Mouse (Mus musculus) limb, embryonic 13.5 days (tissue): Measurements from ENCODE around the gene Gm20388. TPM values are rescaled to one million over a fixed set of nuclear protein-coding genes. Genes with fewer than 3 reads are reported as not detected.

Experiments
- ATAC-seq: fragments of 200-750 bp; cut with Nextera tagmentation; 2 replicates; pipeline ENCODE4 v1.8.0; 2017; ENCODE audit warnings: low read depth, moderate number of reproducible peaks, moderate TSS enrichment; ENCODE audit not compliant: low FRiP score
- H3K27ac ChIP-seq: fragments of 300-500 bp; sonication (generic); 2 replicates; pipeline ENCODE4 v1.5.1; 2015; ENCODE audit warnings: inconsistent platforms, mild to moderate bottlenecking, moderate library complexity
- H3K27me3 ChIP-seq: fragments of 300-500 bp; sonication (generic); 2 replicates; pipeline ENCODE4 v1.6.1; 2015; ENCODE audit warnings: mild to moderate bottlenecking, inconsistent platforms
- H3K36me3 ChIP-seq: fragments of 300-500 bp; sonication (generic); 2 replicates; pipeline ENCODE4 v1.6.1; 2015; ENCODE audit warnings: inconsistent platforms, mild to moderate bottlenecking, moderate library complexity
- H3K4me1 ChIP-seq: fragments of 300-500 bp; sonication (generic); 2 replicates; pipeline ENCODE4 v1.6.1; 2015; ENCODE audit warnings: inconsistent platforms
- H3K4me2 ChIP-seq: fragments of 300-500 bp; sonication (generic); replicated peaks from 2 replicates; pipeline ENCODE4 v1.6.1; 2015; ENCODE audit warnings: inconsistent platforms, mild to moderate bottlenecking, moderate library complexity
- H3K4me3 ChIP-seq: fragments of 300-500 bp; sonication (generic); 2 replicates; pipeline ENCODE4 v1.5.1; 2015; ENCODE audit warnings: moderate library complexity, mild to moderate bottlenecking, inconsistent platforms
- H3K9ac ChIP-seq: fragments of 300-500 bp; sonication (generic); 2 replicates; pipeline ENCODE4 v1.6.1; 2015; ENCODE audit warnings: mild to moderate bottlenecking, inconsistent platforms
- H3K9me3 ChIP-seq: fragments of 300-500 bp; sonication (generic); 2 replicates; pipeline ENCODE4 v1.6.1; 2016; ENCODE audit warnings: inconsistent platforms
- WGBS: fragments of 180-500 bp; shearing (Covaris S2); methylation state at CpG from one replicate; pipeline ENCODE4 v1.1.7; 2015; 5-methylcytosine and 5-hydroxymethylcytosine counted together
- polyA plus RNA-seq: library from polyadenylated mRNA; unstranded; fragments of >200 nt; fragmentation: Nextera tagmentation; extraction: Ambion mirVana; gene quantifications from 2 replicates; pipeline ENCODE4 v1.2.1, GENCODE M21; 2015

Gene Gm20388
- polyA plus RNA-seq, 1 experiment from 2014 or later, result 7.1 TPM

DNA sequence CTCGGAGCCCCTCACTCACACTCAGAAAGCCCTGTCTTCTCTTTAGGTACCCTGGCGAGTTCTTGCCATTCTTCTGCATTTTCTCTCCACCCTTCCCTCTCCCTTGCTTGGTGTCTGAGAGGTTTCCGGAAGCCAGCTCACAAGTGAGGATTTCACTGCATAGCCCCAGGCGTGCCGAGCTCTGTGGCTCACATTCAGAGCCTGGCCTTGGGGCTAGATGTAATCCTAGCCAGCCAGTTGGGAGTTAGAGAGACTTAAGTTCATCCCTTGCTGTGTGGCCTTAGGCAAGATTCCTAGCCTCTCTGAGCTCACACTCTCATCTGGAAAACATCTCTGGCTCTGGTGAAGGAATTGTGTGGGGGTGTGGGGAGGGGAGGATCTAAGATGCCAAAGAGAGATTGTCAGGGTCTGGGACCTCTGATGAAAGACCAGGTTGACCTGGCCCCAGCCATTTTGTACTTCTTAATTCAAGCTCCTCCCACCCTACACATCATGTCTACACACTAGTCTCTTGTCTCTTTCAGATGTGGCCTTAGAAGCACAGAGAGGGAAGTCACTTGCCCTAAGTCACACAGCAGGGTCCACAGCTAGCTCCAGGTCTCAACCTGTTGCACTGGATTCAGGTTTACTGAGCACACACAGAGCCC lies 426.4 kb downstream of the Gm20388 start:
- WGBS, result 49% methylated on average over 5 of the region's 5 CpGs
- no peak overlapping the region for H3K27ac ChIP-seq

DNA sequence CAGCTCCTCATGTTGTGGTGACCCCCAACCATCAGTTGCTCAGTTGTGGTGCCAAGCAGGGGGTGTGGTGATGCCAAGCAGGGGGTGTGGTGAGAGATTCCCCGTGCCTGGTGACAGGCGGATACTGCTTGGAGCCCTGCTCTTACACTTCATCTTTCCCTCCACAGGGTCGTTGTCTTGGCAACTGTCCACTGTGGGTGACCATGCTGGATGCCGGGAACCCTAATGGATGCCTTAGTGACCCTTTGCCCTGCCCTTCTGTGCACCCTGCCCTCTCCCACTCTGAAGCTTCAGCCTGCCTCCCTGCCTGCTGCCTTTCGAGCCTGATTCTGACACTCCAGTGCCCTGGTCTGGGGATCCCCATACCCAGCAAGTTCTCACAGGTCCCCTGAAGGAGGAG lies 427.0 kb downstream of the Gm20388 start:
- peaks cover 59% of the 10 kb centered on the region for H3K4me1 ChIP-seq
- H3K9me3 ChIP-seq, result no peaks in the 10 kb centered on the region
- H3K9ac ChIP-seq, result no peak overlapping the region
- 62% methylated on average over 5 of the region's 5 CpGs for WGBS
- peaks cover 9% of the 10 kb centered on the region for H3K36me3 ChIP-seq
- H3K4me3 ChIP-seq, result no peak overlapping the region
- H3K27ac ChIP-seq, result no peak overlapping the region
- no peaks in the 10 kb centered on the region for H3K27me3 ChIP-seq
- no peak overlapping the region for H3K4me2 ChIP-seq
- no peak for ATAC-seq

More for the DNA sequence above, 426.4 kb downstream of the Gm20388 start:
- Histone ChIP-seq H3K27me3 (no peaks in the 10 kb centered on the region), H3K36me3 (peaks cover 9% of the 10 kb centered on the region), H3K9ac (no peak overlapping the region), H3K4me3 (no peak overlapping the region), H3K9me3 (no peaks in the 10 kb centered on the region), H3K4me2 (no peak overlapping the region), H3K4me1 (peaks cover 59% of the 10 kb centered on the region)
- no peak for ATAC-seq

DNA sequence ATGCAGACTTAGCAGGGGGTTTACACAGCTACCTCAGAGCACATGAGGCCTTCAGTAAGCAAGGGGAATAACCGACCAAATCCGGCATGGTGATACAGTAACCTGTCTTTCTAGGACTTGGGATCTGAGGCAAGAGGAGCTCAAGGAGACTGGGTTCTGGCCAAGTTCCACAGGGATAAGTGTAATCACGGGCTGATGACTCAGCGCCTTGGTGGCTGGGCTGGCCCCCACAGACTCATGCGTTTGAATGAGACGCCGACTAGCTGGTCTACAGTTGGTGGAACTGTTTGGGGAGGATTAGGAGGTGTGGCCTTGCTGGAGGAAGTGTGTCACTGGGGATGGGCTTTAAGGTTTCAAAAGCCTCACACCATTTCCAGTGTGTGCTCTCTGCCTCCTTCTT lies 428.0 kb downstream of the Gm20388 start:
- WGBS, result 96% methylated on average over 7 of the region's 7 CpGs
- no peak overlapping the region for H3K4me2 ChIP-seq
- H3K27me3 ChIP-seq, result no peaks in the 10 kb centered on the region
- ATAC-seq, result no peak
- H3K36me3 ChIP-seq, result peaks cover 9% of the 10 kb centered on the region
- peaks cover 64% of the 10 kb centered on the region for H3K4me1 ChIP-seq
- no peak overlapping the region for H3K27ac ChIP-seq
- no peak overlapping the region for H3K4me3 ChIP-seq
- no peak overlapping the region for H3K9ac ChIP-seq
- no peaks in the 10 kb centered on the region for H3K9me3 ChIP-seq

DNA sequence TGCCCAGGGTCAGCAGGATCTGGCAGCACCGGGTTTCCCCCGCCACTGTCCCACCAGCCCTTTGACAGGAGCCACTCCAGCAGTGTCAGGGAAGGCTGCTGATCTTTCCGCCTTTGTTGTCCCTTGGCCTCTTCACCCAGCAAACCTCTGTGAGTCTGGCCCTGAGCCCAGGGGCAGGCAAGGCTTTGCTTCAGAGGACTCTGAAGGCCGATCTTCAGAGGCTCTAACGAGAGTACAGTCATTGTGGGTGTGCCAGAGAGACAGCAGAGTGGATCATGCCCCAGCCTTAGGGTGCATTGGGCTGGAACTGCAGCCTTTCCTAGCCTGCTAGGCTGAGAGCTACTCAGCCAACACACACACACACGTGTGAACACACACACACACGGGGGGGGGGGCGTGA lies 429.1 kb downstream of the Gm20388 start:
- Histone ChIP-seq H3K4me1 (peaks cover 69% of the 10 kb centered on the region), H3K4me2 (no peak overlapping the region), H3K27me3 (no peaks in the 10 kb centered on the region), H3K9ac (no peak overlapping the region), H3K4me3 (no peak overlapping the region), H3K36me3 (peaks cover 9% of the 10 kb centered on the region), H3K9me3 (no peaks in the 10 kb centered on the region), H3K27ac (no peak overlapping the region)
- WGBS, result 72% methylated on average over 7 of the region's 8 CpGs
- ATAC-seq, result no peak

DNA sequence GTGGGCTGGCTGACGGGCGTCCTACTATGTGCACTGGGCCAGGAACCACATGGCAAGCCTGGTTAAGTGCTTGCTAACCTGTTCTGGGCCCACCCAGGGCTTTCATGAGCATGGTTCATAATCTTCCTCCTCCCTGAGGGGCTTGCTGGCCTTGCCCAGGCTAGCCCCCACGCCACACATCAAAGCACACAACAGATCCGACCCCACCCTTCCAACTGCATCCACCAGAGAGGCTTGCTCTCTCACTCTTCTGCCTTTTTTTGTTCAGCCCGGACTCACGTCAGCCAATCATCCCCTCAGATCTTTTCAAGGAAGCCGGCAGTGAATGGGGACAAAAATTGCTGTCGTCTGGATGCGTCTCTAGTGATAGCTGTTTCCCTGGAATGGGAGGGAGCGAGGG lies 430.5 kb downstream of the Gm20388 start:
- ATAC-seq, result no peak
- Histone ChIP-seq H3K36me3 (peaks cover 9% of the 10 kb centered on the region), H3K4me2 (no peak overlapping the region), H3K9ac (no peak overlapping the region), H3K27ac (no peak overlapping the region), H3K4me1 (peaks cover 58% of the 10 kb centered on the region), H3K27me3 (no peaks in the 10 kb centered on the region), H3K4me3 (no peak overlapping the region), H3K9me3 (no peaks in the 10 kb centered on the region)
- WGBS, result 76% methylated on average over 10 of the region's 10 CpGs

DNA sequence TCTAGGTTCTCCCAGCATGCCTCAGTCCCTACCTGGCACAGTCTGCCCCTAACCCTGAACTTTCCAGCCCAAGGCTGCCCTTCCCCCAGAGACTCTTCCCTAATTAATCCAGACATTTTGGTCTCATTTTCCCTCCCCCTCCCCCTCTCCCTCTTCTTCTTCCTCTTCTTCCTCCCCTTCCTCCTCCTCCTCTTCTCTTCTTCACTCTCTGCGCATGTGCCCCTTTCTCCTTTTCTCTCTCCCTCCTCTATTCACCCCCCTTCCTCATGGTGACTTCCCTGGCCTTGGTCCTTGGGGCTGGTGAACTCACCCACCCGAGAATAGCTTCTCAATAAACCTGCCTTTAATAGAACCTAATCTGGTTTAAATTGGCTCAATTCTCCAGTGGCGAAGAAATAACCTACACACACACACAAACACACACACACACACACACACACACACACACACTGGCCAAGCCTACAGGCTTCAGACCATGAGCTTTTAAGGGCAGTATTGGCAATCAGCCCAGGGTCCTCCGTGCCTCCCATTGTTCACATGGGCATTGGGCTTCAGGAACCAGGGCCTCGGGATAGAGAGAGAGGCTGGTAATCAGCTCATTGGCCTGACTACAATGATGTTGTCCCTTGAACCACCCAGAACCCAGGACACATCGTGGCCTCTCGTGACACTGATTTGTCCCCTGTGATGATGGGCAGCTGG lies 432.4 kb downstream of the Gm20388 start:
- ATAC-seq, result no peak
- Histone ChIP-seq H3K9me3 (no peaks in the 10 kb centered on the region), H3K36me3 (peaks cover 8% of the 10 kb centered on the region), H3K27ac (no peak overlapping the region), H3K4me1 (peaks cover 65% of the 10 kb centered on the region), H3K27me3 (no peaks in the 10 kb centered on the region), H3K4me2 (no peak overlapping the region), H3K9ac (no peak overlapping the region), H3K4me3 (no peak overlapping the region)
- 57% methylated on average over 7 of the region's 7 CpGs for WGBS

DNA sequence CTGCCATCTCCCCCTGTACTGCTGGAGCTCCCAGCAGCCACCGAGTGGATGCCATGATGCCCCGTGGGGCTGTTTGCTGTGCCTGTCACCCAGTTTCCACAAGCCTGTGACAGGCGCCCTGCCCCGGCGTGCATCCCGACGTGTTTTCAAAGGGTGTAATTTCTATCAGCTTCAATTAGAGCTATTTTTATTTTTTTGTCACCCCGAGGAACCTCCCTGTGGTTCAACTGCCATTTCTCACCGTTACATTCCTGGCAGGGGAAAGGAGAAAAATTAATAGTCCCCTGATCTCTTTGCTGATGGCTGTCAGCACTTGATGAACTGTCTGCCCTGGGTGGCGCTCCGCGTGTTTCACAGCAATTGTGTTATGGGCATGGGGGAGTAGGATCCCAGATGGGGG lies 432.9 kb downstream of the Gm20388 start:
- Histone ChIP-seq H3K27ac (no peak overlapping the region), H3K4me2 (no peak overlapping the region), H3K9me3 (no peaks in the 10 kb centered on the region), H3K4me1 (peaks cover 70% of the 10 kb centered on the region), H3K9ac (no peak overlapping the region), H3K4me3 (no peak overlapping the region), H3K27me3 (no peaks in the 10 kb centered on the region), H3K36me3 (peaks cover 2% of the 10 kb centered on the region)
- ATAC-seq, result no peak
- 77% methylated on average over 12 of the region's 12 CpGs for WGBS

DNA sequence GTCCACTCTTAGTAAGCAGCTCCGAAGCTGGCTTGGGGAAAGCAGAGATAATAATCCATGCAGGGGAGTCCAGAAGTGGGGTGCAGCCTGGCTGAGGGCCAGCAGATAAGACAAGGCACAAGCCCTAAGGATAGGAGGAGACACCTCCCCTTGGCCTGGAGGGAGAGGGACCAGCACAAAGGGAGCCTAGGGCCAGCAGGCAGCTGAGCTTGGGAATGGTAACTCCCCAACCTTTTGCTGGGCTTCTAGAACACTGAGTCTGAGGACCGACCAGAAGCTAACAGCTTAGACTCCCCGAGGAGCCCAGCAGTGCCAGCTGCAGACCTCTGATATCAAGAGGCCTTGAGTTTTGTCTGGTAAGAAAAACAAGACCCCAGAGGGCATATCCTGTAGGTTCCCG lies 433.5 kb downstream of the Gm20388 start:
- Histone ChIP-seq H3K27ac (no peak overlapping the region), H3K4me1 (peaks cover 75% of the 10 kb centered on the region), H3K4me2 (no peak overlapping the region), H3K27me3 (no peaks in the 10 kb centered on the region), H3K4me3 (no peak overlapping the region), H3K9me3 (no peaks in the 10 kb centered on the region), H3K36me3 (no peaks in the 10 kb centered on the region), H3K9ac (no peak overlapping the region)
- WGBS, result 44% methylated on average over 4 of the region's 4 CpGs
- ATAC-seq, result no peak

DNA sequence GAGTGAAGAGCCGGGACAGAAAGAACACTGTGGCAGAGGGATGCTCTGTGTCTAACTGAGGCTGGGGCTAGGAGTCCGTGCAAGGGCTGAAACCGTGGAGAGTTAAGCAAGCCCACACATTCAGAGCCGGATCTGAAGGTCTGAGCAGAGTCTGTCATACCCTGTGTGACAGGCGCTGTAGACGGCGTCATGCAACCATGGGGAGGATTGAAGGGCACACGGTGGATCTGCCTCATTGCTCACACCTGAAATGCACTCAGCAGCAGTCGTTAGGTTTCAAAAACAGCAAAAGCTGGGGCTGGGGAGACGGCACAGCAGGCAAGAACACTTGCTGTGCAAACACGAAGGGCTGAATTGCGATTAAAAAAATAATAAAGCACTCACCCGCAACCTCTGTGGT lies 433.9 kb downstream of the Gm20388 start:
- Histone ChIP-seq H3K4me2 (no peak overlapping the region), H3K9ac (no peak overlapping the region), H3K9me3 (no peaks in the 10 kb centered on the region), H3K27ac (no peak overlapping the region), H3K36me3 (no peaks in the 10 kb centered on the region), H3K4me3 (no peak overlapping the region), H3K4me1 (peaks cover 72% of the 10 kb centered on the region), H3K27me3 (no peaks in the 10 kb centered on the region)
- WGBS, result 45% methylated on average over 13 of the region's 13 CpGs
- no peak for ATAC-seq

DNA sequence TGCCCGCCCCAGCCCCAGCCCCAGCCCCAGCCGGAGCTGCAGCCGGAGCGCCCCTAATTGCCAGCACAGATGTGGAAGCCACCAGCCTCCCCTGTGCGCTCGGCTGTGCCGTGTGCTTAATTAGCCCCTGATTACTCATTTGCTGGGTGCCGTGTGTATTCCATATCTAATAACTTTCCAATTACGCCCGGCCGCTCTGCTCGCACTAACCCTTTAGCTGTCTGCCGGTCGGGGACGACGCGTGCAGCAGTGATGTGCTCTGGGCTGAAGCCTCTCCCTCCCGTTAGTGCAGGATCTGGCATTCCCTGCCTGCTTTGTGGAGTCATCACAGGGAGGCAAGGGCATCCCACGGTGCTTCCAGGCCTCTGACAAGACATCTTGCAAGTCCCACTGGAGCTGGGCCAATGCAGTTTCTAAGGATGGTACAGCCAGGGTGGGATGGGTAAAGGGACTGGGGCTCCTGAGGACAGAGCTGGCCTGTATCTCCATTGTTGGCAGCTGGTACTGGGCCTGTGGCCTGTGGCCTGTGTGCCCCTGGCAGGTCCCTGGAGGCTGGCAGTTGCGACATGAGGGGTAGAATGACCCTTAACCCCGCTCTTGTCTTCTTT lies 437.2 kb downstream of the Gm20388 start:
- 30% methylated on average over 21 of the region's 21 CpGs for WGBS

DNA sequence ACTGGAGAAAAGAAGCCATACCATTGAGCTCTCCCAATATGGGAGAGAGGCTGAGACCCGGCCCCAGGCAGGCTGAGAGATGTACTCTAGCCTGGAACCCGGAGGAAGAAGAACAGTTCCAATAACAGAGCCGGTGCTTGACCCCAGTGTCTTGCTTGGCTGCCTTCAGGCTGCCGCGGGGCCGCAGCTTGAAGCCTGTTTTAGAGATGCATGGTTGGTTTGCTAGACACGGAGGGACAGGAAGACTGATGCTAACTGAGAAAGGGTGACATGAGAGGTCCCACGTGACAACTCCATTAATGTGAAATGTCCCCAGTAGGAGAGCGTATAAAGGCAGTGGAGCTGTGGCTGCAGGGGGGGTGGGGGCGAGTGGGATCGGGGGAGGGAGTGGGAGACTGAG lies 438.3 kb downstream of the Gm20388 start:
- Histone ChIP-seq H3K4me2 (no peak overlapping the region), H3K27ac (no peak overlapping the region), H3K4me3 (no peak overlapping the region), H3K9ac (no peak overlapping the region), H3K9me3 (no peaks in the 10 kb centered on the region), H3K36me3 (no peaks in the 10 kb centered on the region), H3K4me1 (peaks cover 69% of the 10 kb centered on the region), H3K27me3 (no peaks in the 10 kb centered on the region)
- 57% methylated on average over 11 of the region's 11 CpGs for WGBS
- no peak for ATAC-seq

More for the DNA sequence above, 437.2 kb downstream of the Gm20388 start:
- H3K4me3 ChIP-seq, result no peak overlapping the region
- H3K4me2 ChIP-seq, result peak overlapping the region; percentile 25; the same call in 1 of the 2 replicates
- ATAC-seq, result no peak
- no peaks in the 10 kb centered on the region for H3K9me3 ChIP-seq
- no peak overlapping the region for H3K27ac ChIP-seq
- H3K9ac ChIP-seq, result no peak overlapping the region
- H3K4me1 ChIP-seq, result peaks cover 69% of the 10 kb centered on the region
- H3K36me3 ChIP-seq, result no peaks in the 10 kb centered on the region
- no peaks in the 10 kb centered on the region for H3K27me3 ChIP-seq

DNA sequence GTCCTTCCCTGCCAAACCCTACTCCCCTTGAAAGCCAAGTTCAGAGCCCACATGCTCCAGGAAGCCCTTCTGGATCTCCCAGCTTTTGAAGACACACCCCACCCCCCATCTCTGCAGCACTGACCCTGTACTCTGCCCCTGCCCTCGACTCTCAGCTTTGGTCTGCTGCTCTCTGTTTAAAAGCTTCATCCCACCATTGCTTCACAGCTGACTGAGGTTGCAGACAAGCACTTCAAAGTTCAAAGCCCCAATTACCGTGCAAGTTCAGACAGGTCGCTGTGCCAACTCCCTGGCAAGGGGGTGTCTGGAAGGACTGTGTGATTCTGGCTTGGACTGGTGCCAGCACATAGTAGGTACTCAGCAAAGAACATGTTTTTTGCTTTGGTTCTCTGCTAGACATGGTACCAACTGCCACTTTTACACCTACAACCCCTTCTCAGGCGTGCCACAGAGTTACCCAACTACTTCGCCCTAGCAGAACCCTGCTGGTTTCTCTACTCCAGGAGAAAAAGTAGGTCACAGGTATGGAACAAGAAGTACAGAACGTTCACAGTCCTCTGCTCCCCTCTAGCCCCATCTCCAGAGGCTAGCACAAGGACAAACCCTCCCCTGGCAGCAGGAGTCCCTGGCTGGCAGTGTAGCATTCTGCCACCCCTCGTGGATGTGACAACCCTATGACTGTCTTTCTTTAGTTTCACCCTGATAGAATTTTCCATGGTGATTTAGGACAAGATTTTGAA lies 440.9 kb downstream of the Gm20388 start:
- peaks cover 59% of the 10 kb centered on the region for H3K4me1 ChIP-seq

More for the DNA sequence above, 440.9 kb downstream of the Gm20388 start:
- 42% methylated on average over 7 of the region's 7 CpGs for WGBS
- Histone ChIP-seq H3K4me2 (no peak overlapping the region), H3K27ac (0 out of 2 replicates have a peak overlapping the region, but pooled peaks have one; percentile 29), H3K9me3 (no peaks in the 10 kb centered on the region), H3K4me3 (no peak overlapping the region), H3K9ac (no peak overlapping the region), H3K27me3 (no peaks in the 10 kb centered on the region), H3K36me3 (peaks cover 3% of the 10 kb centered on the region; the same call in 1 of the 2 replicates)
- ATAC-seq, result no peak
